Mouse (Mus musculus): ENCODE measurements around the gene Zbtb5. TPM values are rescaled to one million over a fixed set of nuclear protein-coding genes. Genes with fewer than 3 reads are reported as not detected.
A peak's percentile ranks its signal among the peaks of the same experiment; 100 is the strongest.
"Not testable (repeated sequence)": the region's sequence is repeated elsewhere in the genome, so short reads cannot be mapped to it uniquely, and the experiment has no call there.

Zbtb5 gene
- total and polyA plus RNA-seq, 3 experiments = 9.1 to 10.2 TPM; not detected in 1

DNA sequence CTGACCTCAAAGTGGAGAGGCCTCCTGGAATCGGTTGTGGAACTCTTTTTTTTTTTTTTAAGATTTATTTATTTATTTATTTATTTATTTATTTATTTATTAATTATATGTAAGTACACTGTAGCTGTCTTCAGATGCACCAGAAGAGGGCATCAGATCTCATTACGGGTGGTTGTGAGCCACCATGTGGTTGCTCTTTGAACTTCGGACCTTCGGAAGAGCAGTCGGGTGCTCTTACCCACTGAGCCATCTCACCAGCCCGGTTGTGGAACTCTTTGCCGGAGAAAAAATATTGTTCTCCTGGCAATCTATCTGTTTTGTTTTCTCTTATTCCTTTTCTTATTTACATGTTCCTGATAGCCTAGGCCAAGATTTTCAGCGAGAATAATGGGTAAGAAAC lies 26.7 kb upstream of the Zbtb5 start:
- peak; percentile 47 for DNase-seq (ENCODE audit: low read depth, low spot score)
- peak in 2 of 3 experiments; percentile 24 to 46; a peak in 4 of 6 replicates for TF ChIP-seq CTCF (IDR thresholded peaks at IDR 0.05 in 2 of 3, conservative IDR thresholded peaks at IDR 0.05 in 1 of 3; ENCODE audit: control insufficient read depth in 1 of 3, insufficient read depth in 1 of 3, low read depth in 2 of 3, low read length in 3 of 3, poor library complexity in 1 of 3, severe bottlenecking in 1 of 3)
- TF ChIP-seq SMC3 (IDR thresholded peaks at IDR 0.05; ENCODE audit: low read depth, low read length) = peak; percentile 29; the same call in 1 of the 2 replicates
- not testable (repeated sequence) for H3K79me2 ChIP-seq (ENCODE audit: control insufficient read depth, insufficient read depth, low read length, poor library complexity); H3K4me1 ChIP-seq (ENCODE audit: control insufficient read depth in 1 of 2, insufficient read depth in 2 of 2, low read length in 2 of 2); H3K36me3 ChIP-seq (ENCODE audit: control insufficient read depth in 1 of 2, insufficient read depth in 2 of 2, low read length in 2 of 2); H3K27me3 ChIP-seq (ENCODE audit: control insufficient read depth in 1 of 2, insufficient read depth in 2 of 2, low read length in 2 of 2); H3K9ac ChIP-seq (ENCODE audit: control insufficient read depth, low read depth, low read length, poor library complexity, severe bottlenecking); H3K27ac ChIP-seq (ENCODE audit: control insufficient read depth, low read depth, low read length); H3K9me3 ChIP-seq (replicated peaks; ENCODE audit: insufficient read depth, low read length); H3K4me3 ChIP-seq (ENCODE audit: control insufficient read depth in 1 of 2, insufficient read depth in 1 of 2, low read depth in 2 of 2, low read length in 2 of 2)

DNA sequence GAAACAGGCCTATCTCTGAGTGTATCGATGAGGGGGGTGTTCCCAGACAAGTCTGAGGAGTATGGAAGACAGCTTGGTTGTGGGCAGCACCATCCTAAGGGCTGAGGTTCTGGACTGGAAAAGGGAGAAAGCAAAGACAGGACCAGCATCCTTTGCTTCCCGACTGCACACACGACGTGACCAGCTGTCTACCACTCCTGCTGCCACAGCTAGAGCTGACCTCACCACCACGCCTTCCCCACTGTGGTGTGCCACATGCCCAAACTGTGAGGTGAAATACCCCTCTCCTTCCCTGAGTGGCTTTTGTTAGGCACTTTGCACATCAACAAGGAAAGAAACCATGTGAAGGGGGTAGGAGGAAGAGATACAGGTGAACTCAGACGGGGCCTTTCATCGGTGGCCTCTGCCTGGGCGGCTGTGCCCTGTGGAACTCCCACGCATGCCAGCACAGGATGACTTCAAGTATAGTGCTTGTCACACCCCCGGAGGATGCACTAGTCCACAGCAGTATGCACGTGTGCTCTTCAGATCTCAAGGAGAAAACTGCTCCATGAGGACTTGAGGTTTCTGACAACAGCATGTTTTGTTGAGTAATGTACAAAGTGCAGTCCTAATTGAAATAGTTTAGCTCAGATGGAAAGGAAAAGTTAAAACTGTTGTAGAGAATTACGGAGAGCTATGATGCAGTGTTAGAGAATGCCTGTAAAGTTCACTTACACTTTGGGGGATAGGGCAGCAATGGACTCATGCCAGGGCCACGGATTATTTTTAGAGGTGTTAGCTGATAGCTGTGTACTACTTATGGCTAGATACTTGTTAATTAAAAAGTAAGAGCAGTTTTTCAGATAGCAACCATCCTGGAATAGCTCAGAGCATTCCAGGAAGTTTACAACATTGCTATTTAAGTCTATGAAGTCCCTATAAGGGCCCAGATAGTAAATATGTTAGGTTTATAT lies 25.5 kb upstream of the Zbtb5 start:
- TF ChIP-seq TBP (IDR thresholded peaks at IDR 0.05; ENCODE audit: low read depth, low read length) (no peak), MYC (IDR thresholded peaks at IDR 0.05; ENCODE audit: low read depth, low read length) (no peak), GABPA (IDR thresholded peaks at IDR 0.05; ENCODE audit: low read depth, low read length) (no peak), UBTF (IDR thresholded peaks at IDR 0.05; ENCODE audit: borderline replicate concordance, insufficient read depth, low read depth, low read length) (no peak), NELFE (IDR thresholded peaks at IDR 0.05; ENCODE audit: low read depth, low read length) (no peak), E2F4 (IDR thresholded peaks at IDR 0.05; ENCODE audit: borderline replicate concordance, low read depth, low read length) (no peak), NRF1 (IDR thresholded peaks at IDR 0.05; ENCODE audit: insufficient read depth, low read depth, low read length, poor library complexity, severe bottlenecking) (no peak), CHD2 (IDR thresholded peaks at IDR 0.05; ENCODE audit: low read length) (no peak)
- DNase-seq (ENCODE audit: low read depth, low spot score) = no peak
- Histone ChIP-seq H3K4me1 (ENCODE audit: control insufficient read depth in 1 of 2, insufficient read depth in 2 of 2, low read length in 2 of 2) (peaks cover 0 to 9% of the 10 kb centered on the region in 2 experiments; a peak in 2 of 4 replicates), H3K79me2 (ENCODE audit: control insufficient read depth, insufficient read depth, low read length, poor library complexity) (no peaks in the 10 kb centered on the region), H3K36me3 (ENCODE audit: control insufficient read depth in 1 of 2, insufficient read depth in 2 of 2, low read length in 2 of 2) (peaks cover 0 to 2% of the 10 kb centered on the region in 2 experiments; a peak in 2 of 4 replicates), H3K27ac (ENCODE audit: control insufficient read depth, low read depth, low read length) (no peak overlapping the region), H3K9me3 (replicated peaks; ENCODE audit: insufficient read depth, low read length) (no peaks in the 10 kb centered on the region), H3K4me3 (ENCODE audit: control insufficient read depth in 1 of 2, insufficient read depth in 1 of 2, low read depth in 2 of 2, low read length in 2 of 2) (no peak overlapping the region), H3K9ac (ENCODE audit: control insufficient read depth, low read depth, low read length, poor library complexity, severe bottlenecking) (no peak overlapping the region), H3K27me3 (ENCODE audit: control insufficient read depth in 1 of 2, insufficient read depth in 2 of 2, low read length in 2 of 2) (no peaks in the 10 kb centered on the region)

DNA sequence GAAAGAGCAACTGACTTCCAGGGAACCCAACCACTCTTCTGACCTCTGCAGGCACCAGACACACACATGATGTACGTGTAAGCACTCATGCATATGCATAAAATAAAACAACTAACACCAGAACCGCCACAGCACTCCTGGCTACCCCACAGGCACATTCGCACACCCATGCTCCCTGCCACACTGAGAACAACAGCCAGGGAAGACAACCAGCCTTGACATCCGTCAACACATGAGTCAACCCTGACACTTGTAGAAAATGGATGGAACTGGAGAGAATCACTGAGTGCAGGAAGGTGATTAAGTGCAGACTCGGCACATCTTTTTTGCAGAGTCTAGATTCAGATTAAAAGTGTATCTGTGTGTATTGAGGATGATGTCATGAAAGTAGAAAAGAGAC lies 24.4 kb upstream of the Zbtb5 start:
- no peak overlapping the region for H3K27ac ChIP-seq (ENCODE audit: control insufficient read depth, low read depth, low read length)
- peaks cover 0 to 2% of the 10 kb centered on the region in 2 experiments; a peak in 2 of 4 replicates for H3K36me3 ChIP-seq (ENCODE audit: control insufficient read depth in 1 of 2, insufficient read depth in 2 of 2, low read length in 2 of 2)
- no peak for DNase-seq (ENCODE audit: low read depth, low spot score)
- no peaks in the 10 kb centered on the region for H3K27me3 ChIP-seq (ENCODE audit: control insufficient read depth in 1 of 2, insufficient read depth in 2 of 2, low read length in 2 of 2)
- H3K4me3 ChIP-seq (ENCODE audit: control insufficient read depth in 1 of 2, insufficient read depth in 1 of 2, low read depth in 2 of 2, low read length in 2 of 2) = no peak overlapping the region
- TF ChIP-seq TCF12 (IDR thresholded peaks at IDR 0.05; ENCODE audit: low read depth, low read length) (no peak), SMC3 (IDR thresholded peaks at IDR 0.05; ENCODE audit: low read depth, low read length) (no peak), ELF1 (IDR thresholded peaks at IDR 0.05; ENCODE audit: low read depth, low read length) (no peak), MYC (IDR thresholded peaks at IDR 0.05; ENCODE audit: low read depth, low read length) (no peak), ZKSCAN1 (IDR thresholded peaks at IDR 0.05; ENCODE audit: low read depth, low read length) (no peak), EP300 (IDR thresholded peaks at IDR 0.05; ENCODE audit: low read depth in 1 of 2, low read length in 2 of 2) (no peak), SIN3A (IDR thresholded peaks at IDR 0.05; ENCODE audit: low read length) (no peak), KAT2A (conservative IDR thresholded peaks at IDR 0.05; ENCODE audit: low read depth, low read length) (no peak)
- H3K4me1 ChIP-seq (ENCODE audit: control insufficient read depth in 1 of 2, insufficient read depth in 2 of 2, low read length in 2 of 2) = peaks cover 0 to 9% of the 10 kb centered on the region in 2 experiments; a peak in 2 of 4 replicates
- H3K79me2 ChIP-seq (ENCODE audit: control insufficient read depth, insufficient read depth, low read length, poor library complexity) = no peaks in the 10 kb centered on the region
- no peak overlapping the region for H3K9ac ChIP-seq (ENCODE audit: control insufficient read depth, low read depth, low read length, poor library complexity, severe bottlenecking)
- H3K9me3 ChIP-seq (replicated peaks; ENCODE audit: insufficient read depth, low read length) = no peaks in the 10 kb centered on the region
